Mouse (Mus musculus) frontal cortex, postnatal 14 days (tissue): ENCODE results near the gene Tulp2.

ENCODE experiments used
- DNase-seq, 2 experiments: peaks; one replicate each; pipeline ENCODE4 v3.0.0; 2022; ENCODE audit warnings: low spot score in 2 of 2

Tulp2 gene

GRCm38 (mm10) chr7:45481374-45481927, at the start of gene Tulp2:
Tulp2 (plus strand) TSS chr7:45481877.
- no peak for DNase-seq

GRCm38 (mm10) chr7:45433835-45434202, 47.9 kb upstream of the Tulp2 start:
- DNase-seq: no peak

- peak; percentile 100 for DNase-seq
These were observed 47.3 kb upstream of the Tulp2 start, which contains the start of gene Gys1 for GRCm38 (mm10) chr7:45434203-45435015. Gys1 (plus strand) TSS chr7:45434844.

- DNase-seq: no peak
These were observed 46.6 kb upstream of the Tulp2 start for GRCm38 (mm10) chr7:45435038-45435437.

- no peak for DNase-seq
These were observed 45.2 kb upstream of the Tulp2 start for GRCm38 (mm10) chr7:45436444-45436843.

GRCm38 (mm10) chr7:45437046-45437445, 44.6 kb upstream of the Tulp2 start:
- DNase-seq: no peak

- DNase-seq: no peak
These were observed 44.0 kb upstream of the Tulp2 start, which contains the start of gene Ruvbl2 for GRCm38 (mm10) chr7:45437521-45438276. Ruvbl2 (minus strand) TSS chr7:45438096.

- DNase-seq: no peak
These were observed 37.9 kb upstream of the Tulp2 start for GRCm38 (mm10) chr7:45443526-45444420.

GRCm38 (mm10) chr7:45446589-45446988, 35.1 kb upstream of the Tulp2 start:
- DNase-seq: no peak

GRCm38 (mm10) chr7:45447325-45447990, 34.2 kb upstream of the Tulp2 start:
- DNase-seq: no peak

- DNase-seq: no peak
These were observed 31.7 kb upstream of the Tulp2 start for GRCm38 (mm10) chr7:45449974-45450373.

- DNase-seq: peak; percentile 68 to 81
These were observed 30.2 kb upstream of the Tulp2 start for GRCm38 (mm10) chr7:45451344-45451982.

- DNase-seq: no peak
These were observed 26.7 kb upstream of the Tulp2 start for GRCm38 (mm10) chr7:45454971-45455370.

- DNase-seq: no peak
These were observed 25.6 kb upstream of the Tulp2 start for GRCm38 (mm10) chr7:45455932-45456696.

GRCm38 (mm10) chr7:45456721-45457203, 24.9 kb upstream of the Tulp2 start:
- no peak for DNase-seq

GRCm38 (mm10) chr7:45457204-45458060, 24.2 kb upstream of the Tulp2 start:
- no peak for DNase-seq

GRCm38 (mm10) chr7:45458748-45459563, 22.7 kb upstream of the Tulp2 start:
- DNase-seq: peak; percentile 54 to 61
